Mouse (Mus musculus): ENCODE data around the gene Plin3. TPM values are rescaled to one million over a fixed set of nuclear protein-coding genes. Genes with fewer than 3 reads are reported as not detected.

The Plin3 gene
- total and polyA plus RNA-seq, 2 experiments from 2014 or later, result 13.9 to 16.0 TPM

DNA sequence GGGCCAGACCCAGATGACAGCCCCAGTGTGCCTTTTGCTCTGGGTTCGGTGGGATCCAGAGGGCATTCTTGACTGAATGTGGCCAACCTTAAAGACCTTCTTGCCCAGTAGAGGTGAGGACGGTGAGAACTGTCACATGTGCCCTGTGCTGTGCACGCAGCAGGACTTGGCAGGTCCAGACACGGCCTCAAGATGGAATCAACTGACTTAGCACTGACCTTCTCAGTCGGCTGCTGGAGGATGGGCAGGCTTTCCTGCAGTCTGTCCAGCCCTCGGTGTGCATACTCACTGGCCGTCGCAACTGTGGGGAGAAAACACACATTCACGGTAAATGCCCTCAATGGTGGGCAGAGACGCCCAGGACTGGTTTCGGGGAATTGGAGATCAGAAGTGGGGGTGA, 6.7 kb downstream of the Plin3 start:
- ATAC-seq (no peak), DNase-seq (ENCODE audit: low spot score) (no peak)
- H3K4me1 ChIP-seq (ENCODE audit: insufficient read depth, low read length), result 0 out of 2 replicates have a peak, but pooled peaks cover 4% of the 10 kb centered on the region
- H3K4me2 ChIP-seq (ENCODE audit: low read depth, low read length), result no peak overlapping the region
- H3K9me3 ChIP-seq (ENCODE audit: low read length), result no peaks in the 10 kb centered on the region
- no peak overlapping the region for H3K27ac ChIP-seq
- H3K9ac ChIP-seq (replicated peaks; ENCODE audit: low read length), result no peak overlapping the region
- 91% methylated on average over 11 of the region's 11 CpGs for WGBS
- no peaks in the 10 kb centered on the region for H3K27me3 ChIP-seq (ENCODE audit: insufficient read depth, low read length)
- no peaks in the 10 kb centered on the region for H3K36me3 ChIP-seq (ENCODE audit: insufficient read depth, low read length)
- no peak overlapping the region for H3K4me3 ChIP-seq (ENCODE audit: low read length)
- no peak for TF ChIP-seq CTCF (IDR thresholded peaks at IDR 0.05; ENCODE audit: low read depth)

DNA sequence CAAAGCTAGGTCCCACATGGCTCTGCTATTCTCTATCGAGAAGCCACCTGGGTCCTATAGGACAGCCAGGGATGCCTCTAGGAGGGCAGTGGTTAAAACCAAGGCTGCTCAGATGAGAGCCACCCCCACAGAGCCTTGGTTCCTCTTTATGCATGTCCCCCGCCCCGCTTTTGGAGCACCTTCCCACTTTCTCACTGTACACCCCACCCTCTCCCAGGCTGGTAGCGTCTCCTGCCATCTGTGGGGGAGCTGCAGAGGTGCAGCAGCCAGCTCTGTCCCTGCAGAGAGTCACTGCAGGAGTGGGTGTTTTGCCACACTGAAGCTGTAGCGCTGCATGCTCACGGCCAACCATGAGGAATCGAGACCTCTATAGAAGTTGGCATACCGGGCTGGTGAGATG, 9.4 kb downstream of the Plin3 start:
- H3K36me3 ChIP-seq (ENCODE audit: insufficient read depth, low read length), result no peaks in the 10 kb centered on the region
- H3K4me1 ChIP-seq (ENCODE audit: insufficient read depth, low read length), result no peaks in the 10 kb centered on the region
- ATAC-seq (no peak), DNase-seq (ENCODE audit: low spot score) (no peak)
- no peaks in the 10 kb centered on the region for H3K9me3 ChIP-seq (ENCODE audit: low read length)
- H3K9ac ChIP-seq (replicated peaks; ENCODE audit: low read length), result no peak overlapping the region
- H3K27me3 ChIP-seq (ENCODE audit: insufficient read depth, low read length), result no peaks in the 10 kb centered on the region
- H3K4me2 ChIP-seq (ENCODE audit: low read depth, low read length), result no peak overlapping the region
- TF ChIP-seq CTCF (IDR thresholded peaks at IDR 0.05; ENCODE audit: low read depth), result no peak
- H3K27ac ChIP-seq, result peak overlapping the region; percentile 58
- 84% methylated on average over 8 of the region's 8 CpGs for WGBS
- H3K4me3 ChIP-seq (ENCODE audit: low read length), result no peak overlapping the region

DNA sequence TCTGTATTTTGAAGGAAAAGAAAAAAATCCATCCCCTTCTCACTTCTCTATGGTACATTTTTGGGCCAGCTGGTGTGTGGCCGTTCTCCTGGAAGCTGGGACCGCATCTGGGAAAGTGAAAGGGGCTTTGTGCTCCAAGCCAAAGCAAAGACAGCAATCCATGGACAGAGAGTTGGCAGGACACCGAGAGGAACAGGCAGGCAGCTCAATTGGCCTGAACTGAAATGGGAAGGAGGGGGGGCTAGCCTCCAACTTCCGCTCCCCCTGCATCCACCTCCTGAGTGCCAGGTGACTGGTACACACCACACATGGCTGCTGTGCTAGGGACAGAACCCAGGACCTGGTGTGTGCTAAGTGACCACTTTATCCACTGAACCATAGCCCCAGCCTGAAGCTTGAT, 9.9 kb downstream of the Plin3 start:
- Histone ChIP-seq H3K4me1 (ENCODE audit: insufficient read depth, low read length) (no peaks in the 10 kb centered on the region), H3K27ac (peak overlapping the region; percentile 58), H3K9ac (replicated peaks; ENCODE audit: low read length) (no peak overlapping the region), H3K9me3 (ENCODE audit: low read length) (no peaks in the 10 kb centered on the region), H3K4me2 (ENCODE audit: low read depth, low read length) (no peak overlapping the region), H3K4me3 (ENCODE audit: low read length) (no peak overlapping the region), H3K27me3 (ENCODE audit: insufficient read depth, low read length) (no peaks in the 10 kb centered on the region), H3K36me3 (ENCODE audit: insufficient read depth, low read length) (no peaks in the 10 kb centered on the region)
- ATAC-seq (peak; percentile 52; the same call in 1 of the 2 replicates), DNase-seq (ENCODE audit: low spot score) (peak; percentile 40)
- 62% methylated on average over 4 of the region's 4 CpGs for WGBS
- no peak for TF ChIP-seq CTCF (IDR thresholded peaks at IDR 0.05; ENCODE audit: low read depth)

DNA sequence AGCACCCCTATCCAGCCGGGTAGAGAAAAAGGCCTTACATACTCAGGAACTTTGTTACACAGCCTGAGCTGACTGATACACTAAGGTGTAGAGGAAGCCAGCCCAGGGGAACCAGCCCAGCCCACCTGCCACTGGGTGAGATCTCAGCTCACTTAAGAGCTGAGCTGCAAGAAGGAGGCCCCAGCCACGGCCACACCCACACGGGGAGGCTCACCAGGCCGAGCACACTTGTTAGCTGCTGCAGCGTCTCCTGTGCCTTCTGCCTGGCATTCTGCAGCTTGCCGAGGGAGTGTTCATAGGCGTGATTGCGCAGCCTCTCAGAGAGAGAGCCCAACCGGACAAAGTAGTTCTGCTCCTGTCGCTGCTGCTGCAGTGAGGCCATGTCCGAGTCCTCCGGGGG, 11.5 kb downstream of the Plin3 start:
- no peaks in the 10 kb centered on the region for H3K9me3 ChIP-seq (ENCODE audit: low read length)
- no peaks in the 10 kb centered on the region for H3K36me3 ChIP-seq (ENCODE audit: insufficient read depth, low read length)
- no peak for ATAC-seq
- H3K27me3 ChIP-seq (ENCODE audit: insufficient read depth, low read length), result no peaks in the 10 kb centered on the region
- H3K27ac ChIP-seq, result no peak overlapping the region
- no peak for DNase-seq (ENCODE audit: low spot score)
- TF ChIP-seq CTCF (IDR thresholded peaks at IDR 0.05; ENCODE audit: low read depth), result no peak
- no peak overlapping the region for H3K4me3 ChIP-seq (ENCODE audit: low read length)
- no peaks in the 10 kb centered on the region for H3K4me1 ChIP-seq (ENCODE audit: insufficient read depth, low read length)
- 89% methylated on average over 12 of the region's 12 CpGs for WGBS
- no peak overlapping the region for H3K9ac ChIP-seq (replicated peaks; ENCODE audit: low read length)
- no peak overlapping the region for H3K4me2 ChIP-seq (ENCODE audit: low read depth, low read length)

DNA sequence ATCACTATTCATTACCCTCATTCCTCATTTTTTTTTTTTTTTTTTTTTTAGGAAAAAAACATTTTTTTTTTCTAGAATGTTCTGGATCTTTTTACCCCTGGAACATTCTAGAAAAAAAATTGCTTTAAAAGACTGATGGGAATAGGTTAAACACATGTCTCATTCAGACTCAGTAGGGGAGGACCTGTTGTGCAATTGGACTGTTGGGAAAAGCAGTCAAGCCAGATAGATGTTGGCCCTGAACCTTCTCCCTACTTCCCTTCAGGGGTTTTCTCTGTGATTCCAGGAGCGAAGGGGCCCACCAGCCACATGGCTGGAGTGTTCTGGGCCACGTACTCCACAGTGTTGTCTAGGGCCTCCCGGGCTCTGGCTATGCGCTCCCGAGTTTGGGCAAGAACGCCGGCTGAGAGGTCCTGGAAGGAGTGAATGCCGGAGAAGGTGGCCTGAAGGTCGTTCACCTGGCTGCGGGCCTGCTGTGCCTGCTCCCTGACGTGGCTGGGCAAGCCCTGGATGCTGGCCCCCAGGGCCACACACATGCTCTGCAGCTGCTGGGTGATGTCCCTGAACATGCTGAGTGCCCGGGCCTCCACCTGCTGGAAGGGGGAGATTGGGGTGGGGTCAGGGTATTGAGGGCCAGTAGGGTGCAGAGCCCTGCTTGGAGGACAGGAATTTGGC, 13.1 kb downstream of the Plin3 start:
- Histone ChIP-seq H3K4me2 (ENCODE audit: low read depth, low read length) (no peak overlapping the region), H3K9ac (replicated peaks; ENCODE audit: low read length) (no peak overlapping the region), H3K27ac (no peak overlapping the region), H3K9me3 (ENCODE audit: low read length) (no peaks in the 10 kb centered on the region), H3K27me3 (ENCODE audit: insufficient read depth, low read length) (no peaks in the 10 kb centered on the region), H3K4me1 (ENCODE audit: insufficient read depth, low read length) (no peaks in the 10 kb centered on the region), H3K4me3 (ENCODE audit: low read length) (no peak overlapping the region), H3K36me3 (ENCODE audit: insufficient read depth, low read length) (no peaks in the 10 kb centered on the region)
- no peak for ATAC-seq
- no peak for DNase-seq (ENCODE audit: low spot score)
- 93% methylated on average over 12 of the region's 12 CpGs for WGBS
- TF ChIP-seq CTCF (IDR thresholded peaks at IDR 0.05; ENCODE audit: low read depth), result no peak

DNA sequence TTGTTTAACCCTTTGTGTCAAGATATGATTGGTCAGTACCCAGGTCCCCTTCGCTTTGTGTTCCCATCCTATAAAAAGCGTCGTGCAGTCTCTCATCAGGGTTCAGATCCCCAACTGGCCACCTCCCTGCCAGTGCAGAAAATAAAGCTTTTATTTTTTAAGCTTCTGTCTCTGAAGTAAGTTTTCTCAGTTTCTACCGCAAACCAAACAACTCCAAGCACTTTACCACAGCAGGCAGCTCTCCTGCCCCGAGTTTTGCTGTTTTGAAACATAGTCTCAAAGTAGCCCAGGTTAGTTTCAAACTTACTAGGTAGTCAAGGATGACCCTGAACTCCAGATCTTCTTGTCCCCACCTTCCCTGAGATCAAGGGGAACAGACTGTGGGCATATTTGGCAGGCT, 14.3 kb downstream of the Plin3 start:
- ATAC-seq (no peak), DNase-seq (ENCODE audit: low spot score) (no peak)
- Histone ChIP-seq H3K4me2 (ENCODE audit: low read depth, low read length) (no peak overlapping the region), H3K27ac (no peak overlapping the region), H3K9me3 (ENCODE audit: low read length) (no peaks in the 10 kb centered on the region), H3K4me3 (ENCODE audit: low read length) (no peak overlapping the region), H3K4me1 (ENCODE audit: insufficient read depth, low read length) (no peaks in the 10 kb centered on the region), H3K9ac (replicated peaks; ENCODE audit: low read length) (no peak overlapping the region), H3K27me3 (ENCODE audit: insufficient read depth, low read length) (no peaks in the 10 kb centered on the region), H3K36me3 (ENCODE audit: insufficient read depth, low read length) (no peaks in the 10 kb centered on the region)
- no peak for TF ChIP-seq CTCF (IDR thresholded peaks at IDR 0.05; ENCODE audit: low read depth)
- 86% methylated on average over 5 of the region's 5 CpGs for WGBS

DNA sequence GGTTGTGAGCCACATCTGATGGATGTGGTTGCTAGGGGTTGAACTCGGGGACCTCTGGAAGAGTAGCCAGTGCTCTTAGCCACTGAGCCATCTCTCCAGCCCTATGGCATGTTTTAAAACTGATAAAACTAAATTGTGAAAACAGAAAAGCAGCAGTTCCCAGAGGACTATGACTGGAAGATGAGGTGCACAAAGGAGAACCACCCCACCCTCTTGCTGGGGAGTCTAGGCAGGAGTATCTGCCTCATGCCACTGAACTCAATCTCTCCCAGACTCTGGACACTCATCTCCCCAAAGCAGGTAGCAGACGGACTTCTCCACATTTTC, 15.1 kb downstream of the Plin3 start:
- Histone ChIP-seq H3K36me3 (ENCODE audit: insufficient read depth, low read length) (no peaks in the 10 kb centered on the region), H3K4me2 (ENCODE audit: low read depth, low read length) (no peak overlapping the region)
- 33% methylated on average over 2 of the region's 2 CpGs for whole genome bisulfite sequencing

More for the DNA sequence above, 15.1 kb downstream of the Plin3 start:
- TF ChIP-seq CTCF (IDR thresholded peaks at IDR 0.05; ENCODE audit: low read depth), result no peak
- Histone ChIP-seq H3K9ac (replicated peaks; ENCODE audit: low read length) (no peak overlapping the region), H3K4me1 (ENCODE audit: insufficient read depth, low read length) (no peaks in the 10 kb centered on the region), H3K9me3 (ENCODE audit: low read length) (no peaks in the 10 kb centered on the region), H3K27ac (peak overlapping the region; percentile 69; the same call in 1 of the 2 replicates), H3K4me3 (ENCODE audit: low read length) (no peak overlapping the region), H3K27me3 (ENCODE audit: insufficient read depth, low read length) (no peaks in the 10 kb centered on the region)
- no peak for ATAC-seq
- DNase-seq (ENCODE audit: low spot score), result no peak
